Mouse (Mus musculus) kidney, adult 9 months (tissue): Measurements from ENCODE around the gene Ltbp1.

Experiments
- DNase-seq: peaks from one replicate; pipeline ENCODE4 v3.0.0; 2022

The Ltbp1 gene

DNA sequence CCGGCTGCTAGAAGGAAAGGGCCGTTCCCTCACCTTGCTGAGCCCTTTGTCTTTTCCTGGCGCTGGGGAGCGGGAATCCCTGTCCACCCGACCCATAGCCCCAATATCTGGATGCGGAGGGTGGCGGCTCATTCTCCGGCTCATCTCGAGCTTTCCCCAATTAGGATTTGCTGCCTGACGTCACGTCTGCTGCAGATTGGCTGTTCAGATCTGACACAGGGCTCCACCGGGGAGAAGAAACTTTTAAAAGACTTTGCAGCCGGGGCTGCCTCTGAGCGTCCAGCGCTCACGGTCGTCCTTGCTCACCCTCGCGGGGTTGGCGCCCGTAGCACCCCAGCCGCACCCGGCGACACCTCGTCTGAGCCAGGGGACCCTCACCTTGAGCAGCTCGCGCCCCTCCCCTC is at the start of gene Ltbp1:
TSS of gene Ltbp1 (plus strand) at position 288 of the 404 bp plus-strand sequence.
- DNase-seq: peak; percentile 54

- no peak for DNase-seq
These were observed 45.7 kb upstream of the Ltbp1 start for GRCm38 (mm10) chr17:74959481-74960245.

DNA sequence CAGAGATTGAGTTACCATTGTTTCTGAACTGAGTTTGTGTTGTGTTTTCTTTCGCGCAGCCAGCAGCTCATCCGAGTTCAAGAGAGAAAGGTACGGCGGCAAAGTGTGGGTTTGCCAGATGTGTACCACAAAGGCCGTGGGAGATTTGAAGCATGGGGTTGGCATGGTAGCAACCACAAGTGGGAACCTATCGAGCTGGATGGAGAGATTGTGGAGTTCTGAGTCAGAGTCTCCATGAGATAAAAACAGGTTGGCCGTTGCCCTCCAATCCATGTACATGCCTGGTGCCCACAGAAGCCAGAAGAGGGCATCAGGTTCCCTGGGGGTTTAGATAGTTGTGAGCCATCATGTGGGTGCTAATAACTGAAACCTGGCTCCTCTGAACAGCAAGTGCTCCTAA is 42.1 kb upstream of the Ltbp1 start:
- DNase-seq: no peak

- no peak for DNase-seq
These were observed 41.5 kb upstream of the Ltbp1 start for GRCm38 (mm10) chr17:74963861-74964260.

DNA sequence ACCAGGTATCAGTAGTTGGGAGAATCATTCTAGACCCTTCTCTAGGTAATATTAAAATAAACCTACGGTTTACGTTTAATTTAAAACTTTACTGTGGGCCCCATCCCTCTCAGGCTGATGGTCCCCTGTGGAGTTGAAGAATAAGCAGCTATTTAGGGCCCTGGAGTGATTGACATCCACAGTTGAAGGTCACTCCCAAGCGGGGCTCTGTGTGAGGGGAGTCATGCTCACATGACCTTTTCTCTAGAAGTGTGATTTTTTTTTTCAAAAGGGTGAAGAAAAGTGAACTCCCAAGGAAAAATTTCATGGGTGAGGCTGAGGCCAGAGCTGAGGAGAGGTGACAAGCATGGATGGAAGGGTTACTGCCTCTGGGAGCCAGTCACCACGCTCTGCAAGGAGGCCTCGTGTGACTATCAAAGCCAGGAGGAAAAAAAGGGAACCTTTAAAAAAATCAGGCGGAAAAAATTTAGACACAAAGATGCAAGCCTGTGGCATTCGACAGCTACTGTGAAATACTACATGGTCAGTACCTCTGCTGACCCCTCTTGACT is 38.0 kb upstream of the Ltbp1 start:
- no peak for DNase-seq

GRCm38 (mm10) chr17:74968152-74968712 is 37.1 kb upstream of the Ltbp1 start:
- no peak for DNase-seq

DNA sequence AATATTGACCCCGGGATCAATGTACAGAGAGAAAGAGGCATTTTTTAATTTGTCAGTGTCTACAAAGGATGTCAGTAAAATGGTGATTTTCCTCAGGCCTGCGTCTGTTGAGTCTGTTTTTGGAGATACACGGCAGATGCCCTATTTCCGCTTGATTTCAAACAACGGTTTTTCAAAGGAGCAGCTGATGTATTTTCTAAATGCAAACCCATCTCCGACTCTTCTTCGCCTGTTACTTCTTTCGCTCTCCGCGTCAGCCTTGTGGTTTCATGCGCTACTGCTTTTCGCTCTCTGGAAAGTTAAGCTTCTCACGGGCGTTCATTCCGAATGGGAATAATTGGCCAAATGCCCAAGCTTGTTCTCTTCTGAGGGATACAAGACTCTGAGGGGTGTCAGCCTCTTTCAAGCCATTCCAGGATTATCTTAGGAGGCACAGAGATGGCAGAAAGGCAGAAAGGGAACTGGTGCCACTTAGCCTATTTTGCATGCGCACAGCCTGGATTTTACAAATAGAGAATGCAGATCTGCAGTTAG is 36.6 kb upstream of the Ltbp1 start:
- no peak for DNase-seq

- no peak for DNase-seq
These were observed 30.2 kb upstream of the Ltbp1 start for GRCm38 (mm10) chr17:74975192-74975591.

DNA sequence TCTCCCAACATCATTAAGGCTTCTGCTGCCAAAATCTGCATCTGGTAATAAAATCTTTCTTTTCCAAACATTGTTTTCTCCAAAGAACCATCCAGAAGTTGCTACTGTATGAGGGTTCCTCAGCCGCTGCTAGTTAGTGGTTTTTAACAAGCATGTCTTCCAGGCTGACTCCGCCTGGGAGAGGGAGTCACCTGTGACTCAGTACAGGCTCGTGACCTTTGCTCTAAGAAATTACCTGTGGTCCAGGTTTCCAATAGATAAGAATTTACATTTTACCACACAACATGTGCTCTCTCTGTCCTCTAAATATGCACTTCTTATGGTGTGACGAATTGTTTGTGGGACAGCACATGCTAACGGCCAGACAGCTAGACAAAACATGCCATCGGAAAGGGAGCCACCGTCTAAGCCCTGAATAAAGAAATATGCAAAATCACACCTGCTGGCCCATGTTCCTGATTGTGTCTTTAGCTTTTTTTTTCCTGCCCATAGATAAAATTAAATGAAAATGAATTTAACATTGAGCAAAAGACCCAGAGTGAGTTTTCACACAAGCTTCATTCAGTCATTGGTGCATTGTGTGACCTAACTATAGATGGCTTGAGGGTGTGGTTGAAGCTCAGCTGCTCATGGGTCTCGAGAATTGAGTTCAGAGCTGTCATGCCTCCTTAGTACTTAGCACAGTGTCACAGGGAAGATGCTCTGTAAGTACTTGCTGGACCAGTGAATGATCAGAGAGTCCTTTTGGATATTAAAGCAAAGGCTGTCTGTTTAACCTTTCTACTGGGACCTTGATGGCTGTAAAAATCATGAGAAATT is 29.0 kb upstream of the Ltbp1 start:
- DNase-seq: no peak

GRCm38 (mm10) chr17:74979767-74980166 is 25.6 kb upstream of the Ltbp1 start:
- no peak for DNase-seq

DNA sequence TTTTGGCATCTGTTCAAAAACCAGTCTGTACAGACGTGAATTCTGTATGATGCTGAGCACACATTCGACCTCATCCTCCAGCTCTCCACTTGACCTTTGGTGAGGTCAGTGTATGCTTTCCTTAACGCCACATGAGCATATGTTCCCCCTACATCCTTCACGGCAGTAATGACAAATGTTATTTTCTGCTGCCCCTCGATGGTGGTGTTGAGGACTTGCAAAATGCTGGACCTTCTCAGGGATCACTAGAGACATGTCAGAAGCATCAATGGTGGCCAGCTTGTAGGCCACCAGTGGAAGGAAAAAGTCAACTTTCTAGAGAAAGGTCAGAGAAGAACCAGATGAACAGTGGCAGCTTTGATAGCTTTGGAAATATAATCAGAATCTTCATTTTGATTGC is 23.7 kb upstream of the Ltbp1 start:
- no peak for DNase-seq

DNA sequence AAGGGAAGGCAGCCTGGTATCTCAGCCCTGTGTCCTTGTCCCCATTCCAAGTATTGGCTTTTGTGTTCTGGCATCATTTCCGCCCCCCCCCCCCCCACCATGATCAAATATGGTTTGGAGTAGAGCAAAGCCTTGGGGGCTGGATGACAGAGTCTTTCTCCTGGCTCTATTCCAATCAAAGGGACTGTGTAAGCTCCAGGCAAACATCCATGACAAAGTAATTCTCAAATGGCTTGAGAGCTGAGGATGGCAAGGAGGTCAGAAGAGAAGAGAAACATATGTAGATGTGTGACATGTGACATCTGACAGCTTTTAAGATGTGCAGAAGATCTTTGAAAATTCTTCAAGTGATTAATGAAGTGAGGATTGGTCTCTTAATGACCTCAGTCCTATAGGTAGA is 22.5 kb upstream of the Ltbp1 start:
- DNase-seq: no peak

GRCm38 (mm10) chr17:74984071-74984470 is 21.3 kb upstream of the Ltbp1 start:
- DNase-seq: no peak

- no peak for DNase-seq
These were observed 20.7 kb upstream of the Ltbp1 start for GRCm38 (mm10) chr17:74984681-74985080.

GRCm38 (mm10) chr17:74987067-74987466 is 18.3 kb upstream of the Ltbp1 start:
- DNase-seq: no peak

DNA sequence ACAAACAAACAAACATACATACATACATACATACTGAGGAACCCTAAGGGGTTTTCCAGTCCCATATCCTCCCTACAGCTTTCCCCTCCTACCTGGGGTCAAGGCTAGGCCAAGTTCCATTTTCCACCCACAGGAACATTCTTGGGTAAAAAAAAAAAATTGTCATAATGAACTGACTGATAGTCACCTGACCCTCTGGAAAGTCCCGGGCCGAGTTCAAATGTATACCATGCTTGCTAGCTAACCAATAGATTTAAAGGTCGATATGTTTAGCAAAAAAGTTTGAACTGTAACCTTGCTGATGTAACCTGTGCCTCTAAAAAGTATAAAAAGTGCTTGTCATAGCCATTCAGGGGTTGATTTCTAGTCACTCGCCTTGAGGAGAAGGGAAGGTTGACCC is 15.7 kb upstream of the Ltbp1 start:
- DNase-seq: no peak

DNA sequence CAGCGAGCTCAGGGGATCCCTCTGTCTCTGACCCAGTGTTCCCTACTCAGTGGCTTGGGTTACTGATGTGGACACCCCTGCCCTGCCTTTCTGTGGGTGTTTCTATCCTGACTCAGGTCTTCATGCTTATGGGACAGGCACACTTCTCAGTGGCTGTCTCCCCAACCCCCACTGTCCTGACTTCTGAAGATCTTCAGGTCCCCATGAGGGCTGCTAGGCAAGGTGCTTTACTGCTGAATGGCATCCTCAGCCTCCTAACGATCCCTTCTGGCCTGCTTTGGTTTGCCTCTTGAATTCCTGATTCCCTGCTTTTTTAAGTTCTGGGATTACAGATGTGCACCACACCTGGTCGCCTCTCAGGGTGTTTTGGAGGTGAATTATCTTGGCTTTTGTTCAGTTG is 14.8 kb upstream of the Ltbp1 start:
- DNase-seq: no peak

DNA sequence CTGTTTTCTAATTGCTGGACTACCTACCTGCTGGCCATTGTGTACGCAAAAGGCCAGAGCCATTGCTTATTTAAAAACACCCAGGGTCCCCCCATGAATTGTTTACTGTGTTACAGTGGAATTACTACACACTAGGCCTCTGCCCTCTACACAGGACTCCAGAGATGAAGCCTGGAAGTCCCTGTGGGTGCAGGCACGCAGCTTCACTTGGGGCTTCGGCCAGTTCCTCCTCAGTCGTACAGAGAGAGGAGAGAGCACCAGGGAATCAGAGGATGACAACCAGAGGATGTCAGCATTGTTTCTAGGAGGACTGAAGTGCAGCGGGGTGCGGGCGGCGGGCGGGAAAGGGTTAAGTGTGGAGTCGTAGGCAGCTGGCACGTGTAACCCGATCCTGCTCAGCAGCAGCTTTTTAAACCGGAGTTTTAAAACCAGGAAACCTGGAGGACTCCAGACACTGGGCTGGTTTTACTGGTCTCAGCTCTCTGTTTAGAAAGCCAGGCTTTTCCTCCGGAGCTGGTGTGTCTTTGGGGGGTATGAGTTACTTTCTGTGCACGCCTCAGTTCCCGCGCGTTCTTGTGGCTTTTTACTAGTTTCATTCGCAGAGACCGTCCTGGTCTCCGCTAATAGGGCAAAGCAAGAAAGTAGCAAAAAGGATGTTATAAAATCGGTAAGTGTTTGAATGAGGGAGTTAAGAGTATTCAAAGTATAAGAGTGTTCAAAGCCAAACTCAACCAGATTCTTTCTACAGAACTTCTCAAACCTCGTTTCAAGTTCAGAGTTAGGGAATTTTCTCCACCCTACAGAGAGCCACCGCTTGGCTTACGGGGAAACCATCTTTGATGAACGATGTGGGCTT is 11.4 kb upstream of the Ltbp1 start:
- DNase-seq: peak; percentile 14

DNA sequence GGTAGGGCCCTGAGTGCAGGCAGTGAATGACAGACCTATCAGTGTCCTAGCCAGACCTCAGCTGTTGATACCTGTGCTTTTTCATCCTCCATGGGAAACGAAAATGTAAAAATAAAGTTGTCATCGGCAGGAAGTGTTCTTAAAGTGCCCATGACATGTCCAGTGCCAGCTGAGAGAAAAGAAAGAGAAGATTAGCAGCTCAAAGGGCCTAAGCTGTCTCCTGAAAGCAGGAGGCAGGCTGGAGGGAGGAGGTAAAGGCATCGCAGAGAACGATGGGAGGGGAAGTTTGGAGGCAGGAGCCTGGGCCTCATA is 10.8 kb upstream of the Ltbp1 start:
- no peak for DNase-seq

- DNase-seq: no peak
These were observed 10.1 kb upstream of the Ltbp1 start for GRCm38 (mm10) chr17:74995266-74995665.

DNA sequence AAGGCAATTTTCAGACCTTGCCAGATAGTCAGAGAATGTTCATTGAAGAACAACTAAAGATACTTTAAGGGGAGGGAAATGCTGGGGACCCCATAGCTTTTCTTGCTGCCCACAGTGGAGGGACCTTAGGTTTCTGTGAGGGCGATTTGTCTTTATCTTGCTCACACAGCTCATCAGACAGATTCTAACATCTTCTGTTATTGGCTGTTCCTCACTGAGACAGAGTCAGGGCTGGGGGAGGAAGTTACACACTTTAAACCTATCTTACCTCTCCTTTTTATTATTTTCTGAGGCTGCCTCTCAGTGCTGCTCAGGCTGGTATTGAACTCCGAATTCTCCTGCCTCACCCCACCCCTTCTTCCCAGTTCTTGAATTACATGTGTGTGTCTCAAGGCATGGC is 5.3 kb upstream of the Ltbp1 start:
- DNase-seq: no peak

GRCm38 (mm10) chr17:75004820-75005219 is 548 bp upstream of the Ltbp1 start:
- peak; percentile 71 for DNase-seq
